Mouse (Mus musculus) kidney, adult 18-20 months (tissue): Measurements from ENCODE around the gene Cfap221.

Experiments used
- DNase-seq: peaks from one replicate; pipeline ENCODE4 v3.0.0; 2021

Gene Cfap221

DNA sequence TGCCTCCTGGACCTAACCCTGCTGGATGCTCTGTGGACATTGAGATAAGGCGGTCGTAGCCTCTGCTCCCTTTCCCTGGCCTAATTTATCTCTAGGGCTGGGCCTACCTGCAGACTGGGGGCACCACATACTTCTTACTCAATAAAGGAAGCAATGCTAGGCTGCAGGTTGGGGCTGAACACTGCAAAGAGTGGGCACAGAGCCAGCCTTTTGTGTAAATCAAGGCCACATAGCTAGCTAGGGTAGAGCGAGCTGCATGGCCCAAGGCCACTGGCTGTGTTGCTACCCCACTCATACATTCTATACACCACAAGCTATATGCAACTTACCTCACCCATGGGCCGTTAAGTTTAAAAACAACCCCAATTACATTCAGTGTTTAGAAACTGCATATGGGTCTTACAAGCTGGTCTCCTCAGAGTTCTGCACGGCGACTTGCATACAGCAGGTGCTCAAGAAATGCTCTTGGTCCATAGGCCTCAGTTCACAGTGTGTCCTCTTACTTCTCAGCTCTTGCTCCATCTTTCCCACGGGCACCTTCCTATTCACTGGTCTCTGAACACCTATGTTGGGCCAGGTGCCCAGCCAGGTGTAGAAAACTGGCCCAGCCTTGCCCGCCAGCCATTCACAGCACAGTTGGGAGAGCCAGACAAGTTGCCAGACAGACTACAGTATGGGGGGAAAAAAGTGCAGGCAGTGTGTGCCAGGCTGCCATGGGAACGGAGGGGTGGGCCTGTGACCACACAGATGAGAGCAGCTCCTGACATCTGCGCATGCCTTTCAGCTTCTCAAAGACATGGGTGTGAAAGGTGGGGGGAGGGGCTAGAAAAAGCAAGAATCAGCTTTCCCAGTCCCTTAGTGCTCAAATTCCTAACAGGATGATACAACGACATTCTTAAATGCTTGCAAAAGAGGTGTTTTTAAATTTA lies 97.6 kb downstream of the Cfap221 start:
- peak; percentile 15 for DNase-seq

GRCm38 (mm10) chr1:119894936-119895335 lies 102.1 kb downstream of the Cfap221 start:
- peak; percentile 75 for DNase-seq

DNA sequence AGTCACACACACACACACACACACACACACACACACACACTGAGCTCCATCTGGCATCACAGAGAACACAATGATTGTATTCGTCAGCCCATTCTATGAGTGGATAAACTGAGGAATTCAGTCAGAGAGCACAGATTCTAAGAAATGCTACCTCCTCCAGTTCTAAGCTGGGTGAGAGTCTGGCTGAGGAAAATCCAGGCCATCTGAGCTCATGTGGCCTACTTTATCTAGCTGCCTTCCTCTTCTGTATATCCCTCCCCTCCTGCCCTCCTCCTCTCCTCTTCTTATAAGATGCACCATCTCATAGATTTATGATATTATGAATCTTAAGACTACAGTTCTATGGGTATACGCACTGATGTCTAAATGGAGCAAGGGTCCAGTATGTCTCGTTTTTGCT lies 103.4 kb downstream of the Cfap221 start:
- DNase-seq: no peak

- DNase-seq: no peak
Observed at GRCm38 (mm10) chr1:119892933-119893332, 104.1 kb downstream of the Cfap221 start.

- no peak for DNase-seq
Observed at GRCm38 (mm10) chr1:119891865-119892264, 105.2 kb downstream of the Cfap221 start.

DNA sequence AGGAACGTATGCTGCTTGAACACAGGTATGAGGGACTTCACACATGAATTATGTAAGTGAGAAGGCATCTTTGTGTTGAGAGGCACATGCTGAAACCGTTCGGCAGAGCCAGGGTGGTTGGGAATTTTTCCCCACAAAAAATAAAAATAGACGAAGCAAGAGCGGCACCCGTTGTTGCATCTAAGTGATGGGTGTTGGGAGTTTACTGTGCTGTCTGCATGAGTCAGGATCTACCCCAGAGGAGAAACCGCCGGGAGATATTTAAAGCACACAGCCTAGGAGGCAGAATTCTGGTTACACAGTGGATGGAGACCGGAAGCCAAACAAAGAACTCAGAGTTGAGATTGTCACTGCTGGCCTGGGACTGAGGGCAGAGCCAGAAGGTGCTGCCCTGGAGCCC lies 105.9 kb downstream of the Cfap221 start:
- no peak for DNase-seq

DNA sequence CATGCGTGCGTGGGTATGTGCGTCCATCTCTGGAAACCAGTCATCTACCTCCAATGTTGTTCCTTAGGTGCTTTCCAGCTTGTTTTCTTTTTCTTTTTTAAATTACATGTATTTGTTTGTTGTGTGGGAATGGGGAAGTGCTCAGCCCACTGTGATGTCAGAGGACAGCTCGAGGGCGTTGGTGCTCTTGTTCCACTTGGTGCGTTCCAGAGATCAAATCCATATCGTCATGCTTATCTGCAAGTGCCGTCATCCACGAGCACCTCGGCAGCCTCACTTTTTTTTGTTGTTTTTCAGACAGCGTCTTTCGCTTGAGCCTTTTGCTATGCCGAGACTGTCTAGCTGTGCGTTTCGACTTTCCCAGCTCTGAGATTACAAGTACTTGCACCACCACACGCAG lies 107.7 kb downstream of the Cfap221 start:
- no peak for DNase-seq

DNA sequence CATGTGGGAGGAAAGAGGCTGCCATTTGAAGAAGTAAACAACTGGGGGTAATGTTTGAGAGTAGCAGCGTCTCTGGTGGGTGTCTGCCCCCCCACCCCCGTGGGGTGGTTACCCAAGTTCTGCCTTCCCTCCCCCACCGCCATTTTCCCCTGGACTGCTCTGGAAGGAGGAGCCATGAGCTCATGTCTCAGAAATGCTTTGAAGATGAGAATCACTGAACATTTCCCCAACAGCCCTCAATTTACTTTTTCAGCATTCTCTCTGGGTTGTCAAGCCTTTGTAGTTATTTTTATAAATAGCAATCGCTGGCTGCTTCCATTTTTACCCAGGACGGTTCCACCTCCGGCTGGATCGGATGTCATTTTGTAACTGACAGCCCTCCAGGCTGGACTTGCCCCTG lies 110.7 kb downstream of the Cfap221 start:
- DNase-seq: no peak

DNA sequence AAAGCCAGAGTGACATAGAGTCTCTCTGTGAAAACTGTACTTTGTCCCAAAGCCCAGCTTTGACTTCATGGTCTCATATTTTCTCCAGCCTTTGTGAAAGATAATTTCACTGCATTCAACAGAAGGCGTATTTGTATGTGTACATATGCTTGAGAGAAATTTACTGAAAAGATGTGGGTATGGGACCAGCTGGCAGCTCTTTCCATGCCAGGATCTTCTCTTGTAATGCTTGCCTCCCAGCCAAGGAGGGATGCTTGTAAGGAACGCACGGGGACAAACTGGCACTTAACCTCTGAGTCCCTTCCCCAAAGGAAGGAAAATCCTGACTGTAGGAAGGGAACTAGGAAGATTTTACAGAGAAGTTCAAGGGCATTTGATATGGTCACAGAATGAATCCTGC lies 112.8 kb downstream of the Cfap221 start:
- no peak for DNase-seq

DNA sequence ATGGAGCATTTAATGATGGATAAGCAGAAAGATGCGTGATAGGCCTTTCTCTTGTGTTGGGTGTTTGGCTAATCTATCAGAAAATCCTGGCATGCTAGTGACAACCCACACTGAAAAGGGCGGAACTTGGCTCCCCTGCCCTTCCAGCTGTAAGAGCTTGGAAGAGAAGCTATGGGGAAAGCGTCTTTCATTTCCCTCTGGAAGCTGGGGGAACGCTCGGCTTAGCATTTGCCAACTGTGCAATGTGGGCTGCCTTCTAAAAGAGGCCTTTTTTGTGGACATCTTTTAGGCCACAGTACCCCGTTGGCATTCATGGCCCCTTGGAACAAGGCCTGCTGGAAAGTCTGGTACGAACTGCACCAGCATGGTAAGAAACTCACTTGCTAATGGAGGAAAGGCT lies 118.1 kb downstream of the Cfap221 start:
- no peak for DNase-seq

- peak; percentile 16 for DNase-seq
Observed at GRCm38 (mm10) chr1:119877469-119877868, 119.6 kb downstream of the Cfap221 start.
